13 mouse cellular contexts compared by ENCODE assay signal in the genomic region with DNA sequence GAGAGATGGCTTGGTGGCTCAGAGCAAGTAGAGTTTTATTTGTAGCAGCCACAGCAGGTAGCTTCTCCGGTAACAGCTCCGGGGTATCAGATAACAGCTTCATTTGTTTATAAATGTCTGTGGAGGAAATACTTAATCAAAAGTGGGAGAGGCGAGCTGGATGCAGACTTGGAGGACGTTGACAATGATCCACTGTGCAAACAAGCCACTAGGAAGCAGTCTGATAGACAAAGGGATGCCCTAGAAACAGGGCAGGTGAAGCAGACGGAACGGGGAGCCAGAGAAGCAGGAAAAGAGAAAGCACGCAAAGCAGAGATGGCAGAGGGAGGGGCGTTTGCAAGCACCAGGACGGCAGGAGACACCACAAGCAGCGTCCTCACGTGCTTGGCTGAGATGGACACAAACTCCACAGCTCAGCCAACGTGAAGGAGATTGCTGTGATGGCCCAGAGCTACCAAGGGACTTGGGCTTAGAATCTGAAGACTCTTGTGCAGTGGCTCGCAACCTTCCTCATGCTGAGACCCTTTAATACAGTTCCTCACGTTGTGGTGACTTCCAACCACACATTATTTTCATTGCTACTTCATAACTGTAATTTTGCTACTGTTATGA. TPM values are rescaled to one million over a fixed set of nuclear protein-coding genes. Genes with fewer than 3 reads are reported as not detected.
A peak's percentile ranks its signal among the peaks of the same experiment; 100 is the strongest.
DNase-seq lines count a peak whose midpoint lies in the region; ATAC-seq and TF ChIP-seq lines count a peak whose summit lies in the region.
"Had no signal": no experiment of that assay in that cellular context is flagged by ENCODE, and none has a peak within 500 bp of the region (broad histone marks: within the 10 kb centered on the region; RNA-seq: fewer than 3 reads in every experiment).

No protein-coding gene starts in this region.

- peaks cover 21% of the 10 kb centered on the region for H3K4me1 ChIP-seq in forebrain, embryonic 10.5 days
- 0 out of 2 replicates have a peak, but pooled peaks cover 6% of the 10 kb centered on the region for H3K4me1 ChIP-seq in forebrain, postnatal 0 days (ENCODE audit: insufficient read depth)
- H3K4me1 ChIP-seq in stomach, embryonic 14.5 days (ENCODE audit: control insufficient read depth, insufficient read depth, low read length): peaks cover 9% of the 10 kb centered on the region; the same call in 1 of the 2 replicates
- H3K4me1 ChIP-seq in stomach, postnatal 0 days (replicated peaks; ENCODE audit: control insufficient read depth, insufficient read depth): no peaks in the 10 kb centered on the region
- H3K4me1 ChIP-seq in intestine, postnatal 0 days (replicated peaks; ENCODE audit: control insufficient read depth, insufficient read depth, low read length): no peaks in the 10 kb centered on the region
- peaks cover 5% of the 10 kb centered on the region; the same call in 1 of the 2 replicates for H3K4me1 ChIP-seq in stomach, embryonic 16.5 days (ENCODE audit: control insufficient read depth, insufficient read depth, low read length)

- no peak overlapping the region for H3K9ac ChIP-seq in forebrain, postnatal 0 days
- H3K9ac ChIP-seq in stomach, embryonic 14.5 days (replicated peaks; ENCODE audit: low read depth, low read length): no peak overlapping the region
- H3K9ac ChIP-seq in stomach, postnatal 0 days (ENCODE audit: low read length): no peak overlapping the region
- no peak overlapping the region for H3K9ac ChIP-seq in intestine, postnatal 0 days (ENCODE audit: low read depth, low read length)
- H3K9ac ChIP-seq in stomach, embryonic 16.5 days (ENCODE audit: low read length): no peak overlapping the region
- H3K9ac ChIP-seq: embryonic facial prominence, embryonic 15.5 days; liver, embryonic 14.5 days had no signal

- no peaks in the 10 kb centered on the region for H3K36me3 ChIP-seq in forebrain, embryonic 10.5 days (replicated peaks)
- 0 out of 2 replicates have a peak, but pooled peaks cover 4% of the 10 kb centered on the region for H3K36me3 ChIP-seq in forebrain, postnatal 0 days (ENCODE audit: insufficient read depth)
- no peaks in the 10 kb centered on the region for H3K36me3 ChIP-seq in stomach, embryonic 14.5 days (ENCODE audit: control insufficient read depth, insufficient read depth, low read length)
- H3K36me3 ChIP-seq in stomach, postnatal 0 days (ENCODE audit: control insufficient read depth, insufficient read depth, low read length): no peaks in the 10 kb centered on the region
- H3K36me3 ChIP-seq in intestine, postnatal 0 days (ENCODE audit: control insufficient read depth, insufficient read depth): no peaks in the 10 kb centered on the region
- no peaks in the 10 kb centered on the region for H3K36me3 ChIP-seq in stomach, embryonic 16.5 days (ENCODE audit: control insufficient read depth, insufficient read depth, low read length)
- H3K36me3 ChIP-seq: embryonic facial prominence, embryonic 15.5 days had no signal

- H3K4me3 ChIP-seq in forebrain, embryonic 10.5 days: peak overlapping the region; percentile 25
- H3K4me3 ChIP-seq in forebrain, postnatal 0 days (ENCODE audit: low read depth, low read length): no peak overlapping the region
- H3K4me3 ChIP-seq in stomach, embryonic 14.5 days (ENCODE audit: low read depth, low read length): no peak overlapping the region
- H3K4me3 ChIP-seq in stomach, postnatal 0 days (ENCODE audit: low read depth, low read length): no peak overlapping the region
- no peak overlapping the region for H3K4me3 ChIP-seq in intestine, postnatal 0 days (ENCODE audit: low read depth, low read length)
- H3K4me3 ChIP-seq in stomach, embryonic 16.5 days (replicated peaks; ENCODE audit: low read length): no peak overlapping the region
- H3K4me3 ChIP-seq: embryonic facial prominence, embryonic 15.5 days; layer of hippocampus, adult 2 months had no signal

- no peak overlapping the region for H3K4me2 ChIP-seq in forebrain, postnatal 0 days (ENCODE audit: low read depth)
- H3K4me2 ChIP-seq in stomach, embryonic 14.5 days (replicated peaks; ENCODE audit: low read depth, low read length): peak overlapping the region; percentile 20; the same call in 1 of the 2 replicates
- no peak overlapping the region for H3K4me2 ChIP-seq in stomach, postnatal 0 days (replicated peaks; ENCODE audit: low read depth)
- peak overlapping the region; percentile 24; the same call in 1 of the 2 replicates for H3K4me2 ChIP-seq in intestine, postnatal 0 days (replicated peaks; ENCODE audit: low read depth)
- peak overlapping the region; percentile 16; the same call in 1 of the 2 replicates for H3K4me2 ChIP-seq in stomach, embryonic 16.5 days (ENCODE audit: low read depth, low read length)
- H3K4me2 ChIP-seq: embryonic facial prominence, embryonic 15.5 days had no signal

- H3K27me3 ChIP-seq in forebrain, embryonic 10.5 days (ENCODE audit: poor library complexity, severe bottlenecking): peaks cover 92% of the 10 kb centered on the region
- peaks cover 19% of the 10 kb centered on the region for H3K27me3 ChIP-seq in forebrain, postnatal 0 days (ENCODE audit: insufficient read depth, low read length)
- no peaks in the 10 kb centered on the region for H3K27me3 ChIP-seq in stomach, embryonic 14.5 days (ENCODE audit: control insufficient read depth, insufficient read depth, low read length)
- no peaks in the 10 kb centered on the region; the same call in 1 of the 2 replicates for H3K27me3 ChIP-seq in stomach, postnatal 0 days (ENCODE audit: control insufficient read depth, insufficient read depth, low read length)
- H3K27me3 ChIP-seq in intestine, postnatal 0 days (replicated peaks; ENCODE audit: control insufficient read depth, insufficient read depth, low read length): peaks cover 3% of the 10 kb centered on the region; the same call in 1 of the 2 replicates
- peaks cover 3% of the 10 kb centered on the region for H3K27me3 ChIP-seq in stomach, embryonic 16.5 days (ENCODE audit: control insufficient read depth, insufficient read depth, low read length)

- no peaks in the 10 kb centered on the region for H3K9me3 ChIP-seq in forebrain, embryonic 10.5 days
- no peaks in the 10 kb centered on the region for H3K9me3 ChIP-seq in forebrain, postnatal 0 days (ENCODE audit: low read length)
- no peaks in the 10 kb centered on the region for H3K9me3 ChIP-seq in stomach, embryonic 14.5 days (ENCODE audit: control insufficient read depth, low read depth, low read length)
- H3K9me3 ChIP-seq in stomach, postnatal 0 days (ENCODE audit: control insufficient read depth, low read length): no peaks in the 10 kb centered on the region
- no peaks in the 10 kb centered on the region for H3K9me3 ChIP-seq in intestine, postnatal 0 days (ENCODE audit: control insufficient read depth)
- no peaks in the 10 kb centered on the region for H3K9me3 ChIP-seq in stomach, embryonic 16.5 days (replicated peaks; ENCODE audit: control insufficient read depth, low read length)
- H3K9me3 ChIP-seq: embryonic facial prominence, embryonic 15.5 days had no signal

- no peak for TF ChIP-seq CTCF in forebrain, postnatal 0 days (IDR thresholded peaks at IDR 0.05; ENCODE audit: low read depth)
- no peak for TF ChIP-seq CTCF in stomach, postnatal 0 days (IDR thresholded peaks at IDR 0.05; ENCODE audit: low read depth)
- TF ChIP-seq CTCF in intestine, postnatal 0 days (IDR thresholded peaks at IDR 0.05; ENCODE audit: low read depth): no peak

- no peak for TF ChIP-seq EP300 in stomach, postnatal 0 days (optimal IDR thresholded peaks at IDR 0.05)

- DNase-seq in forebrain, embryonic 10.5 days (ENCODE audit: extremely low spot score, low spot score): no peak
- DNase-seq in forebrain, postnatal 0 days: no peak
- no peak for DNase-seq in stomach, postnatal 0 days (ENCODE audit: low spot score)
- DNase-seq in adrenal gland, adult 18-20 months (ENCODE audit: low spot score in 2 of 2): no peak
- no peak for DNase-seq in adrenal gland, postnatal 14 days

- no peak; the same call in 1 of the 2 replicates for ATAC-seq in forebrain, postnatal 0 days
- ATAC-seq in stomach, embryonic 14.5 days (ENCODE audit: insufficient number of reproducible peaks, insufficient read depth, low FRiP score, low read depth): no peak
- no peak for ATAC-seq in stomach, postnatal 0 days (ENCODE audit: low FRiP score, low TSS enrichment)
- no peak for ATAC-seq in intestine, postnatal 0 days
- no peak for ATAC-seq in stomach, embryonic 16.5 days (ENCODE audit: insufficient read depth, low FRiP score)

- H3K27ac ChIP-seq in forebrain, embryonic 10.5 days: no peak overlapping the region
- no peak overlapping the region for H3K27ac ChIP-seq in forebrain, postnatal 0 days (ENCODE audit: low read depth, low read length)
- no peak overlapping the region for H3K27ac ChIP-seq in stomach, embryonic 14.5 days (ENCODE audit: low read length)
- H3K27ac ChIP-seq in stomach, postnatal 0 days (replicated peaks): no peak overlapping the region
- no peak overlapping the region for H3K27ac ChIP-seq in intestine, postnatal 0 days (ENCODE audit: low read depth, low read length)
- no peak overlapping the region for H3K27ac ChIP-seq in stomach, embryonic 16.5 days (ENCODE audit: low read length)
- H3K27ac ChIP-seq: embryonic facial prominence, embryonic 15.5 days; layer of hippocampus, adult 2 months; liver, embryonic 14.5 days had no signal

- WGBS in forebrain, embryonic 10.5 days: 7% methylated on average over 14 of the region's 14 CpGs
- WGBS in forebrain, postnatal 0 days: 6% methylated on average over 14 of the region's 14 CpGs
- 8% methylated on average over 14 of the region's 14 CpGs for WGBS in stomach, embryonic 14.5 days
- WGBS in stomach, postnatal 0 days: 6% methylated on average over 14 of the region's 14 CpGs
- WGBS in intestine, postnatal 0 days: 6% methylated on average over 14 of the region's 14 CpGs
- WGBS in stomach, embryonic 16.5 days: 5% methylated on average over 14 of the region's 14 CpGs

RNA-seq across cellular contexts. Expression of gene Kndc1, which starts 21.3 kb away (rescaled TPM):
- 0.26 and 0.33 TPM in 2 replicates for polyA plus RNA-seq in forebrain, embryonic 10.5 days (2016; fragmentation: Nextera tagmentation; extraction: Ambion mirVana)
- 28.9 and 48.4 TPM in 2 replicates for total RNA-seq in forebrain, postnatal 0 days (2014; rRNA removed)
- polyA plus RNA-seq in forebrain, postnatal 0 days (2015; fragmentation: Nextera tagmentation; extraction: Ambion mirVana): 7.1 and 10.0 TPM in 2 replicates
- polyA plus RNA-seq in stomach, embryonic 14.5 days (2014; fragmentation: Nextera tagmentation; extraction: Ambion mirVana): 0.27 and 0.46 TPM in 2 replicates
- polyA plus RNA-seq in stomach, postnatal 0 days (2015; fragmentation: Nextera tagmentation; extraction: Ambion mirVana): 0.05 and 0.18 TPM in 2 replicates
- polyA plus RNA-seq in intestine, postnatal 0 days (2015; fragmentation: Nextera tagmentation; extraction: Ambion mirVana): 0.08 and 0.23 TPM in 2 replicates
- polyA plus RNA-seq in stomach, embryonic 16.5 days (2015; fragmentation: Nextera tagmentation; extraction: Ambion mirVana): 0.19 and 0.22 TPM in 2 replicates
- total RNA-seq in adrenal gland, adult 18-20 months (2021): 1 to 10 TPM in 1 of 2 experiments, under 1 TPM in 1; 0.93 to 1.2 TPM
- 0.63 and 0.71 TPM in 2 replicates for total RNA-seq in adrenal gland, postnatal 14 days (2021)

RNA-seq across cellular contexts. Expression of gene Utf1, which starts 27.8 kb away (rescaled TPM):
- polyA plus RNA-seq in forebrain, embryonic 10.5 days (2016; fragmentation: Nextera tagmentation; extraction: Ambion mirVana): 0.25 TPM in 1 of 2 replicates, not detected in the other
- total RNA-seq in forebrain, postnatal 0 days (2014; rRNA removed): not detected in 2 replicates
- polyA plus RNA-seq in forebrain, postnatal 0 days (2015; fragmentation: Nextera tagmentation; extraction: Ambion mirVana): not detected in 2 replicates
- not detected in 2 replicates for polyA plus RNA-seq in stomach, embryonic 14.5 days (2014; fragmentation: Nextera tagmentation; extraction: Ambion mirVana)
- 0.13 TPM in 1 of 2 replicates, not detected in the other for polyA plus RNA-seq in stomach, postnatal 0 days (2015; fragmentation: Nextera tagmentation; extraction: Ambion mirVana)
- not detected in 2 replicates for polyA plus RNA-seq in intestine, postnatal 0 days (2015; fragmentation: Nextera tagmentation; extraction: Ambion mirVana)
- polyA plus RNA-seq in stomach, embryonic 16.5 days (2015; fragmentation: Nextera tagmentation; extraction: Ambion mirVana): not detected in 2 replicates
- total RNA-seq in adrenal gland, adult 18-20 months (2021): not detected
- not detected in 2 replicates for total RNA-seq in adrenal gland, postnatal 14 days (2021)
- total RNA-seq: gastrocnemius, postnatal 4 days; layer of hippocampus, adult 2 months had no signal
- polyA plus RNA-seq: liver, embryonic 14.5 days; neural tube, embryonic 11.5 days had no signal

Comparison
In these comparisons a context has a peak if more than half of its experiments do, and no peak if none do; other contexts are left out.
1. H3K4me2 ChIP-seq: peak in stomach, embryonic 14.5 days (single experiment), intestine, postnatal 0 days (single experiment) and stomach, embryonic 16.5 days (single experiment); none in forebrain, postnatal 0 days (single experiment) and stomach, postnatal 0 days (single experiment).